Mouse (Mus musculus): ENCODE measurements at regions not wholly inside any gene's neighbourhood (a gene's known extent, or its start where the extent isn't known, plus 50 kb on each side); places are given as distances from the start of the nearest gene placed in this dataset.

GRCm38 (mm10) chr17:85932360-85933132, 212.4 kb downstream of the Srbd1 start:
- intact Hi-C loops (cut with DNase I), result no loop called here
- DNase-seq (ENCODE audit: low spot score), result no peak

- DNase-seq (ENCODE audit: low spot score), result no peak
- intact Hi-C loops (cut with DNase I), result no loop called here
Measured at GRCm38 (mm10) chr17:85931955-85932354, 213.0 kb downstream of the Srbd1 start.

- no peak for DNase-seq (ENCODE audit: low spot score)
- intact Hi-C loops (cut with DNase I), result no loop called here
Measured at GRCm38 (mm10) chr17:85930789-85931188, 214.2 kb downstream of the Srbd1 start.

- intact Hi-C loops (cut with DNase I), result no loop called here
- DNase-seq (ENCODE audit: low spot score), result no peak
Measured at GRCm38 (mm10) chr17:85930331-85930730, 214.6 kb downstream of the Srbd1 start.

GRCm38 (mm10) chr17:85929699-85930286, 215.2 kb downstream of the Srbd1 start:
- DNase-seq (ENCODE audit: low spot score), result no peak

GRCm38 (mm10) chr17:85928543-85928942, 216.4 kb downstream of the Srbd1 start:
- intact Hi-C loops (cut with DNase I), result no loop called here
- DNase-seq (ENCODE audit: low spot score), result no peak

More at GRCm38 (mm10) chr17:85929699-85930286, 215.2 kb downstream of the Srbd1 start:
- intact Hi-C loops (cut with DNase I), result no loop called here

GRCm38 (mm10) chr17:85927261-85927660, 217.7 kb downstream of the Srbd1 start:
- DNase-seq (ENCODE audit: low spot score), result no peak
- intact Hi-C loops (cut with DNase I), result no loop called here

- intact Hi-C loops (cut with DNase I), result no loop called here
- DNase-seq (ENCODE audit: low spot score), result no peak
Measured at GRCm38 (mm10) chr17:85926044-85926443, 218.9 kb downstream of the Srbd1 start.

GRCm38 (mm10) chr17:85921219-85921673, 223.7 kb downstream of the Srbd1 start:
- DNase-seq (ENCODE audit: low spot score), result no peak
- intact Hi-C loops (cut with DNase I), result no loop called here

GRCm38 (mm10) chr17:85919868-85920267, 225.1 kb downstream of the Srbd1 start:
- DNase-seq (ENCODE audit: low spot score), result no peak
- intact Hi-C loops (cut with DNase I), result no loop called here

GRCm38 (mm10) chr17:85915870-85916269, 227.8 kb upstream of the Six2 start:
- DNase-seq (ENCODE audit: low spot score), result no peak
- intact Hi-C loops (cut with DNase I), result no loop called here

- intact Hi-C loops (cut with DNase I), result no loop called here
Measured at GRCm38 (mm10) chr17:85914062-85914461, 226.0 kb upstream of the Six2 start.

GRCm38 (mm10) chr17:85908709-85909108, 220.6 kb upstream of the Six2 start:
- intact Hi-C loops (cut with DNase I), result no loop called here
- DNase-seq (ENCODE audit: low spot score), result no peak

More at GRCm38 (mm10) chr17:85914062-85914461, 226.0 kb upstream of the Six2 start:
- no peak for DNase-seq (ENCODE audit: low spot score)

- intact Hi-C loops (cut with DNase I), result no loop called here
- no peak for DNase-seq (ENCODE audit: low spot score)
Measured at GRCm38 (mm10) chr17:85906597-85907187, 218.6 kb upstream of the Six2 start.

- intact Hi-C loops (cut with DNase I), result no loop called here
- no peak for DNase-seq (ENCODE audit: low spot score)
Measured at GRCm38 (mm10) chr17:85902575-85902974, 214.5 kb upstream of the Six2 start.

GRCm38 (mm10) chr17:85899096-85899495, 211.0 kb upstream of the Six2 start:
- intact Hi-C loops (cut with DNase I), result no loop called here
- no peak for DNase-seq (ENCODE audit: low spot score)

GRCm38 (mm10) chr17:85895978-85896377, 207.9 kb upstream of the Six2 start:
- no peak for DNase-seq (ENCODE audit: low spot score)
- intact Hi-C loops (cut with DNase I), result no loop called here

- no peak for DNase-seq (ENCODE audit: low spot score)
- intact Hi-C loops (cut with DNase I), result no loop called here
Measured at GRCm38 (mm10) chr17:85891243-85891642, 203.2 kb upstream of the Six2 start.

GRCm38 (mm10) chr17:85889746-85890532, 201.9 kb upstream of the Six2 start:
- DNase-seq (ENCODE audit: low spot score), result no peak
- intact Hi-C loops (cut with DNase I), result no loop called here
